Mouse (Mus musculus) forebrain, embryonic 16.5 days (tissue): ENCODE results near the gene Sun1. TPM values are rescaled to one million over a fixed set of nuclear protein-coding genes. Genes with fewer than 3 reads are reported as not detected.
A peak's percentile ranks its signal among the peaks of the same experiment; 100 is the strongest.

Experiments used
- ATAC-seq: fragments of 200-750 bp; cut with Nextera tagmentation; 2 replicates; pipeline ENCODE4 v1.8.0; 2017; ENCODE audit warnings: mild to moderate bottlenecking, moderate library complexity
- H3K27ac ChIP-seq: fragments of 300-500 bp; sonication (generic); 2 replicates; pipeline ENCODE4 v1.5.1; 2014; ENCODE audit warnings: low read length, control low read depth
- H3K27me3 ChIP-seq: fragments of 300-500 bp; sonication (generic); replicated peaks from 2 replicates; pipeline ENCODE4 v1.6.1; 2014; ENCODE audit warnings: low read length; ENCODE audit not compliant: control insufficient read depth, insufficient read depth
- H3K36me3 ChIP-seq: fragments of 300-500 bp; sonication (generic); 2 replicates; pipeline ENCODE4 v1.6.1; 2014; ENCODE audit not compliant: control insufficient read depth, insufficient read depth
- H3K4me1 ChIP-seq: fragments of 300-500 bp; sonication (generic); replicated peaks from 2 replicates; pipeline ENCODE4 v1.6.1; 2014; ENCODE audit warnings: low read length; ENCODE audit not compliant: control insufficient read depth, insufficient read depth
- H3K4me2 ChIP-seq: fragments of 300-500 bp; sonication (generic); 2 replicates; pipeline ENCODE4 v1.6.1; 2014; ENCODE audit warnings: mild to moderate bottlenecking, low read length, control low read depth
- H3K4me3 ChIP-seq: fragments of 300-500 bp; sonication (generic); replicated peaks from 2 replicates; pipeline ENCODE4 v1.5.1; 2014; ENCODE audit warnings: mild to moderate bottlenecking, low read length, control low read depth
- H3K9ac ChIP-seq: fragments of 300-500 bp; sonication (generic); replicated peaks from 2 replicates; pipeline ENCODE4 v1.6.1; 2014; ENCODE audit warnings: low read depth, low read length, control low read depth
- H3K9me3 ChIP-seq: fragments of 300-500 bp; sonication (generic); 2 replicates; pipeline ENCODE4 v1.6.1; 2016; ENCODE audit warnings: low read length; ENCODE audit not compliant: control insufficient read depth
- WGBS: fragments of 180-500 bp; shearing (Covaris S2); extraction: QIAGEN DNeasy Blood & Tissue Kit; methylation state at CpG from one replicate; pipeline ENCODE4 v1.1.7; 2014; 5-methylcytosine and 5-hydroxymethylcytosine counted together
- polyA plus RNA-seq: library from polyadenylated mRNA; unstranded; fragments of >200 nt; fragmentation: Nextera tagmentation; extraction: Ambion mirVana; gene quantifications from 2 replicates; pipeline ENCODE4 v1.2.1, GENCODE M21; 2015

Sun1 gene
- 56.3 and 60.7 TPM in 2 replicates for polyA plus RNA-seq

DNA sequence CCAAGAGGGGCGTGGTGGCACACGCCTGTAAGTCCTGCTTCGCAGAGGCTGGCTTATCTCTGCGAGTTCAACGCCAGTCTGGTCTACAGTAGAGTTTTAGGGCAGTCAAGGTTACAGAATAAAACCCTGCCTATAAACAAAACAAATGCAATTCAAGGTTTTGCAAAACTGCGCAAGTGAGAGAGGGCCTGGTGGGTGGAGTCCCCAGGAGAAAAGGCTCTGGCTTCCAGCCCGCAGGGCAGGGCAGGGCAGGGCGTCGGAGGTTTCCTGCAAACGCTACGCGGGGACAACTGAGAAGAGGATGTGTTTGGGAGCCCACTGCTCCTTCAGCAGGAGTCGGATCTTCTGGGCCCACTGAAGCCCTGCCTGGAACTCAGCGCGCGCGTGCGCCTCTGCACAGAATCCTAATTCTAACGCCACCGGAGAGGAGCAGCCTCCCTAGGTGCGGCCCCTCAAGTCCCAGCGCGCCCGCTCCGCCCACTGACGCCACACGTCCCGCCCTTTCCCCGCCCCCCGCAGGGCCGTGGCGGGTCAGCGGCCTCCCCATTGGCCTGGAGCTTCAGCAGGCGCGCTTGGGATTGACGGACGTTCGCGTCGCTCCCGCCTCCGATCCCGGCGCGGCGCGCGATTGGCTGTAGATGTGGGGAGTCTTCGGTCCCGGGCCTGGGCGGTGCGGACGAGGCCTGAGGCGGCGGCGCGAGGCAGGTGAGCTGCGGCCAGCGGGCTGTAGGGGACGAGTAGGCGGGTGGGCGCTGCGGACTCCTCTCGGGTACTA lies at the start of gene Sun1:
Gene Sun1, plus strand, starts transcription at position 643 of the 775 bp plus-strand sequence.
- peak within 1 kb of the TSS; percentile 92 for H3K27ac ChIP-seq
- under 1% methylated on average over 64 of the region's 64 CpGs for WGBS
- H3K27me3 ChIP-seq = no peaks in the 10 kb centered on the region
- peak within 1 kb of the TSS; percentile 96 for H3K4me3 ChIP-seq
- H3K4me1 ChIP-seq = peaks cover 22% of the 10 kb centered on the region
- ATAC-seq = peak; percentile 99
- no peaks in the 10 kb centered on the region for H3K36me3 ChIP-seq
- H3K4me2 ChIP-seq = peak within 1 kb of the TSS; percentile 88
- peak within 1 kb of the TSS; percentile 92 for H3K9ac ChIP-seq
- no peaks in the 10 kb centered on the region for H3K9me3 ChIP-seq

DNA sequence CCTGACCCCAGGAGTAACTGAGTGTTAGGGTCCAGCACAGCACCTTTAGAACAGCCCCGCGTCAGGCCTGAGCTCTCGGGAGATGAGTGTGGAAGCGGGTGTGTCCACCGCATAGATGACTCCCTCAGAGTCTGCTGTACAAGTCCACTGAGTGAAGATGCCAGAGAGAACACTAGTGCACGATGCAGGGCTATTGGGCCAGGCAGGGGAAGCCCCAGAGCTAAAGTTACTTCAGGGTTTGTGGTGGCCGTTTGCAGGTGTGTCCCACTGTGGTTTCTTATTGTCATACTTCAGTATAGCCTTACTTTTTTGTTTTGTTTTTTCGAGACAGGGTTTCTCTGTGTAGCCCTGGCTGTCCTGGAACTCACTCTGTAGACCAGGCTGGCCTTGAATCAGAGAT lies 39.5 kb upstream of the Sun1 start:
- H3K4me3 ChIP-seq = no peak overlapping the region
- H3K4me2 ChIP-seq = no peak overlapping the region
- H3K9ac ChIP-seq = no peak overlapping the region
- no peaks in the 10 kb centered on the region for H3K4me1 ChIP-seq
- 90% methylated on average over 8 of the region's 8 CpGs for WGBS
- no peak for ATAC-seq
- peaks cover 5% of the 10 kb centered on the region for H3K36me3 ChIP-seq
- H3K27me3 ChIP-seq = no peaks in the 10 kb centered on the region
- no peaks in the 10 kb centered on the region for H3K9me3 ChIP-seq
- H3K27ac ChIP-seq = no peak overlapping the region

DNA sequence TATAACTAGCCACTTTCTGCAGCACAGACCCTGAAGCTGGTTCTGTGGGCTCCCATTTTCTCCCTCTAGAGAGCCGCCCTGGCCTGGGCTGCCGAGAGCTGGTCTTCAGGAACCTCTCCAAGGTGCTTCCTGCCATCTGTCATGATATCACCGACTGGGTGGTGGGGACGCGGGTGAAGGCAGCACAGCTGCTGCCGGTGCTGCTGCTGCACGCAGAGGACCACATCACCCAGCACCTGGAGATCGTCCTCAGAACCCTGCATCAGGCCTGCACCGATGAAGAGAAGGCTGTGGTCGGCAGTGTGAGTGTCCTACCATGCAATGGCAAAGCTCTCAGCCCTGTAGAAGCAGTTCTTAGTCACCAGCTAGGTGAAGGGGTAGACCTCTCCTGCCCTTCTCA lies 38.8 kb upstream of the Sun1 start:
- no peak overlapping the region for H3K4me2 ChIP-seq
- H3K36me3 ChIP-seq = peaks cover 2% of the 10 kb centered on the region; the same call in 1 of the 2 replicates
- 93% methylated on average over 10 of the region's 10 CpGs for WGBS

DNA sequence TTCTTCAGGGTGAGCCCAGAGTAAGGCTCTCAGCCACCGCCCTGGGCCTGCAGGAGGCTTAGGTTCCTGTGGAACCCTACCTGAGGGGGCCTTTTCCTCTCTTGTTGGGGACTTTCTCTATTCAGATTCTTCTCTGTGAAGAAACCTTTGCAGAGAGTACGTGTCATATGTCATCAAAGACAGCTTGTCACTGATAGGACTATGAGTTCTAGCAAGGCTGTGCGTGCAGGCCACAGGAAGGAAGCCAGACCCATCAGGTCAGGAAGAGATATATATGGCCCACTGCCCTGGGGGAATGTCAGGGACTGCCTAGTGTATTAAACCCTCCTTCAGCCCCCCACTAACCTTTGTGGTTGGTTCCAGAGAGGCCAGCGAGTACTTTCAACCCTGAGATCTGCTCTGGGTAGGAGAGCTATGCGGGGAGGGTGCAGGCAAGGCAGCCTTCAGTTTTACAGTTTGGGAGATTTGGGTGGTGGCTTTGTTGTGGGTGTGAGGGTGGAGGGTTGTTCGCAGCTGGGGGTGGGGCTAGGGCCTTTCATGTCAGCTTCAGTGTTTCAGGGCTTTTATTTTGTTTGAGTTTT lies 33.6 kb upstream of the Sun1 start:
- Histone ChIP-seq H3K9me3 (no peaks in the 10 kb centered on the region), H3K9ac (no peak overlapping the region), H3K4me3 (no peak overlapping the region), H3K27ac (no peak overlapping the region), H3K4me1 (no peaks in the 10 kb centered on the region), H3K27me3 (no peaks in the 10 kb centered on the region), H3K4me2 (no peak overlapping the region), H3K36me3 (peaks cover 5% of the 10 kb centered on the region; the same call in 1 of the 2 replicates)
- 93% methylated on average over 6 of the region's 6 CpGs for WGBS
- ATAC-seq = no peak

More for the DNA sequence above, 38.8 kb upstream of the Sun1 start:
- H3K27me3 ChIP-seq = no peaks in the 10 kb centered on the region
- no peaks in the 10 kb centered on the region for H3K9me3 ChIP-seq
- H3K9ac ChIP-seq = no peak overlapping the region
- H3K27ac ChIP-seq = no peak overlapping the region
- H3K4me1 ChIP-seq = no peaks in the 10 kb centered on the region
- ATAC-seq = no peak
- no peak overlapping the region for H3K4me3 ChIP-seq

DNA sequence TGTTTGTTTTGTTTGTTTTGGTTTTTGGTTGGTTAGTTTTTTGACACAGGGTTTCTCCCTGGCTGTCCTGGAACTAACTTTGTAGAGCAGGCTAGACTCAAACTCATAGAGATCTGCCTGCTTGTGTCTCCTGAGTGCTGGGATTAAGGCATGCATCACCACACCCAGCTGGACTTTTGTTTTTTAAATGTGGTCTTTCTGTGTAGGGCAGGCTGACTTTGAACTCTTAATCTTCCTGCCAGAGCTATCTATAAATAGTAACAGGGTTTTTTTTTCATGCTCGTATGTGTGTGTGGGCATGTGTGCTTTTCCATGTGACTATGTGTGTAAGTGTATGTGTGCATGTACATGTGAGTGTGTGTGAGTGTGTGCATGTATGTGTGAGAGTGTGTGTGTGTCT lies 32.9 kb upstream of the Sun1 start:
- H3K9ac ChIP-seq = no peak overlapping the region
- no peaks in the 10 kb centered on the region for H3K9me3 ChIP-seq
- no peaks in the 10 kb centered on the region for H3K27me3 ChIP-seq
- ATAC-seq = no peak
- no peak overlapping the region for H3K4me3 ChIP-seq
- no peak overlapping the region for H3K27ac ChIP-seq
- H3K36me3 ChIP-seq = peaks cover 8% of the 10 kb centered on the region; the same call in 1 of the 2 replicates
- 93% methylated on average over 1 of the region's 1 CpGs for WGBS
- H3K4me2 ChIP-seq = no peak overlapping the region
- no peaks in the 10 kb centered on the region for H3K4me1 ChIP-seq

DNA sequence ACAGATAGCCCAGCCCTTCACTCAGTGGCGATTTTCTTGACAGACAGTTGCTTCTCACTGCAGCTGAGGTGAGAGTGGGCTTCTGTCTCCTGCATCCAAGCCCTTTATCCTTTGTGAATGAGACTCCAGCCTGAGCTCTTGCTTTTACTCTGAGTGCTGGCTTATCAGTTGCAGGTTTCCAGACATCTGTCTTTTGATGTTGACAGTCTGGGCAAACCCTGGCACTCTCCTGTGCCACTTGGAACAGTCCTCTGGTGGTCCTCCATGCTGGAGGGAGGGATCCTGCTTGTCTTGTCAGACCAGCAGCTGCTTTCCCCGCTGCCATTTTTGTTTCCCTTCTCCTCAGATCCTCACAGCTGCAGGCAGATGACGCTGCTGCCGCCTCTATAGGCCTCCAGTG lies 28.5 kb upstream of the Sun1 start:
- H3K9me3 ChIP-seq = no peaks in the 10 kb centered on the region
- WGBS = 89% methylated on average over 4 of the region's 4 CpGs
- ATAC-seq = no peak
- no peak overlapping the region for H3K27ac ChIP-seq
- no peak overlapping the region for H3K9ac ChIP-seq
- peaks cover 9% of the 10 kb centered on the region; the same call in 1 of the 2 replicates for H3K36me3 ChIP-seq
- peaks cover 14% of the 10 kb centered on the region for H3K4me1 ChIP-seq
- H3K27me3 ChIP-seq = no peaks in the 10 kb centered on the region
- no peak overlapping the region for H3K4me2 ChIP-seq
- H3K4me3 ChIP-seq = no peak overlapping the region

DNA sequence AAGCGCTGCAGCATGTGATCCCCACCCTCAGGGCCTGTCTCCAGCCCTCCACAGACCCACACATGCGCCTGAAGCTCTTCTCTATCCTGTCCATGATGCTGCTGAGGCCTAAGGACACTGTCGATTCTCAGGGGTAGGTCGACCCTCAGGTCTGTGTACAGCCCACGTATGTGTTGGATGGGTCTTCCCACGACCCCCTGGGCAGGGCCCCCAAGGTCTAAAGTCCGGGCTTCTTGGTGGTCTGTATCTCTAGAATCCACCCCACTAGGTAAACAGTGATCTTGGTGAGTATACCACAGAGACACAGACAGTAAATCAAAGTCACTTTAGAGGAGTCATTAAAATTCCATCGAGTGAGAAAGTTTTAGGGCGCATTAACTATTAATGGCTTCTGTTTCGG lies 26.3 kb upstream of the Sun1 start:
- no peaks in the 10 kb centered on the region for H3K27me3 ChIP-seq
- H3K9me3 ChIP-seq = no peaks in the 10 kb centered on the region
- no peak for ATAC-seq
- 66% methylated on average over 10 of the region's 10 CpGs for WGBS
- H3K4me2 ChIP-seq = no peak overlapping the region
- H3K4me1 ChIP-seq = peaks cover 14% of the 10 kb centered on the region
- H3K9ac ChIP-seq = no peak overlapping the region
- no peak overlapping the region for H3K4me3 ChIP-seq
- H3K36me3 ChIP-seq = peaks cover 9% of the 10 kb centered on the region; the same call in 1 of the 2 replicates
- peak overlapping the region; percentile 15; the same call in 1 of the 2 replicates for H3K27ac ChIP-seq

DNA sequence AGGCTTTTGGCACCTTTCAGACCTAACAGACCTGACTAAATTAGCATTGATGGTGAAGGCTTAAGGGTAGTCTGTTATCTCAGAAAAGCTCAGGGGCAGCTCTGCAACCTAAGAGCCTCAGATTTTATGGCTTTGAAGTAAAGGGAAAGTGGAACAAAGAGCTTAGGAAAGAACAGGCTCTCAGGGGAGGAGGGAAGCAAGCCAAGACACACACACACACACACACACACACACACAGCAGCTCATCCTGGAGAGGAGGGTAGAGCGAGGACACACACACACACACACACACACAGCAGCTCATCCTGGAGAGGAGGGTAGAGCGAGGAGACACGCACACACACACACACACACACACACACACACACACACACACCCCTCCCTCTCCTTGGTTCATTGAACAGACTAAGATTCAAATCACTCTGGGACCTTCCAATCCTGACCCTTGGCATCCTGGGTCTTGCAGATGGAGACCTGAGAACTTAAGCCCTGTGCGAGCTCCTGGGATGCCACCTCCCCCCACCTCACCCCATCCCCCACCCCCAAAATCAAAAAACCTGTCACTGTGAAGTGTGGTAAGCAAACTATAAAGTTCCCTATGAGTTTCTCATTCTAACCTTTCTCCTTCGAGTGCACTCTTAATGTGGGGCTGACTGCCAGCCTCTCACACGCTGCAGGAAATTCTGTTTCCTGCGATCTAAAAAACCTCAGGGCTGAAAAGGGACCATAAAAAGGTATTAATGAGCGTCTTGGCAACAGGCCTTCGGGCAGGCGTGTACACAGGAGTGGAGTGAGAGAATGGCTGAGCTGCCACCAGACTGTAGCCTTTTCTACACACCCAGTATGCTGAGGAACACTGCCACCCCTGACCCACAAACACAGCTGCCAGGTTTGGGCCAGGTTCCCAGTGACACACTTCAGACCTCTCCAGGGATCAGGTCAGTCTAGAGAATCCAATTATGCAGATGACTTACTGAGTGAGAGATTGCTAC lies 25.6 kb upstream of the Sun1 start:
- H3K36me3 ChIP-seq = peaks cover 9% of the 10 kb centered on the region; the same call in 1 of the 2 replicates
- WGBS = 29% methylated on average over 10 of the region's 10 CpGs
- H3K4me2 ChIP-seq = no peak overlapping the region

More for the DNA sequence above, 25.6 kb upstream of the Sun1 start:
- Histone ChIP-seq H3K4me3 (no peak overlapping the region), H3K9me3 (no peaks in the 10 kb centered on the region), H3K9ac (no peak overlapping the region), H3K4me1 (peaks cover 14% of the 10 kb centered on the region), H3K27ac (no peak overlapping the region), H3K27me3 (no peaks in the 10 kb centered on the region)
- ATAC-seq = peak; percentile 77
